Mouse (Mus musculus): Measurements from ENCODE around the gene Lrmda.

DNA sequence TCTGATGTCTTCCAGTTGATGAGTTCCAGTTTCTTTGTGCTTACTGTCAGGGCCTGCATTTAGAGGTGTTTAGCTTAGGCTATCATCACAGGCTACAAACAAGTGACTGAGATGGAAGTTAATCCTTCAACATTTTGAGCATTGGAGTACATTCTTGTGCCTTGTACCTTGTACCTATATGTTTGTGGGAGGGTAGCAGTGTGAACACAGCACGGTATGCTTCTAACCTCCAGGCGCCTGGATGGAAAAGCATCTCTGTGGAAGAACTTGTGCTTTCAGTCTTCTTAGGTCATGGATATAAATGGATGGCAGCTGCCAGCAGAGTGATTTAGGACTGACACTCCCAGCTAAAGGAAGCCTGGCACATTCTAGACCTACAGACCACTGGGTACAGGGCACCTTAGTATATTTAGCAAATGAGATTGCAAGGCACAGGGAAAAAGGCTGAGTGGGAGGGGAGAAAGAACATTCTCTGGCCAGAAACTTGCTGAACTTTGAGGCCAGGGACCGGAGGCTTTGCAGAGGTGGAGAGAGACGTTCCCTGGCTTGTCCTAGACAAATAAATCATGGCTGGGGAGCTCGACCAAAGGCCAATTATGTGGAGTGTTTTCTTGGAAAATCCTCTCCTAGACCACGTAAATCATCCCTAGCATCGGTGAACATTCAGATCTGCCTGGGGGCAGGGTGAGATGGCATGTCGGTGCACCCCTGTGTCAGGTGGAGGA, 607.8 kb downstream of the Lrmda start:
- TF ChIP-seq CTCF (conservative IDR thresholded peaks at IDR 0.05; ENCODE audit: low read length) (no peak), POU5F1 (IDR thresholded peaks at IDR 0.05; ENCODE audit: borderline replicate concordance, low read length) (no peak)
